Mouse (Mus musculus) MEL (cell line): ENCODE data around the gene Nup188.

Experiments used
- CTCF ChIP-seq, 3 experiments: IDR thresholded peaks in 2 of 3; conservative IDR thresholded peaks in 1 of 3; 2 replicates each; pipeline ENCODE4 v1.5.1; 2011 to 2012; ENCODE audit warnings: low read length in 3 of 3, low read depth in 2 of 3, mild to moderate bottlenecking in 2 of 3, improper control_type of control experiment in 1 of 3, inconsistent platforms in 1 of 3, mixed read lengths in 1 of 3, moderate library complexity in 1 of 3; ENCODE audit not compliant: control insufficient read depth in 1 of 3, insufficient read depth in 1 of 3, poor library complexity in 1 of 3, severe bottlenecking in 1 of 3
- EP300 ChIP-seq, 2 experiments: IDR thresholded peaks; 2 replicates each; pipeline ENCODE4 v1.6.1; 2011; ENCODE audit warnings: improper control_type of control experiment in 2 of 2, low read length in 2 of 2, low read depth in 1 of 2, mild to moderate bottlenecking in 1 of 2
- POLR2A ChIP-seq, 2 experiments: IDR thresholded peaks; 2 replicates each; pipeline ENCODE4 v1.6.1; 2011 to 2012; ENCODE audit warnings: low read length in 2 of 2, mild to moderate bottlenecking in 2 of 2, control low read depth in 1 of 2, improper control_type of control experiment in 1 of 2, low read depth in 1 of 2, moderate library complexity in 1 of 2; ENCODE audit not compliant: control insufficient read depth in 1 of 2, insufficient read depth in 1 of 2, poor library complexity in 1 of 2
- POLR2AphosphoS5 ChIP-seq: IDR thresholded peaks from 2 replicates; pipeline ENCODE4 v1.6.1; 2012; ENCODE audit warnings: low read depth, borderline replicate concordance, mild to moderate bottlenecking, inconsistent platforms, low read length, moderate library complexity, mixed read lengths

GRCm38 (mm10) chr2:30356266-30356665, 70.1 kb downstream of the Nup188 start:
- TF ChIP-seq EP300 (IDR thresholded peaks at IDR 0.05; ENCODE audit: low read depth in 1 of 2, low read length in 2 of 2) (no peak), CTCF (IDR thresholded peaks at IDR 0.05 in 2 of 3, conservative IDR thresholded peaks at IDR 0.05 in 1 of 3; ENCODE audit: control insufficient read depth in 1 of 3, insufficient read depth in 1 of 3, low read depth in 2 of 3, low read length in 3 of 3, poor library complexity in 1 of 3, severe bottlenecking in 1 of 3) (no peak), POLR2AphosphoS5 (no peak), POLR2A (IDR thresholded peaks at IDR 0.05; ENCODE audit: control insufficient read depth in 1 of 2, insufficient read depth in 1 of 2, low read depth in 1 of 2, low read length in 2 of 2, poor library complexity in 1 of 2) (no peak)
